Mouse (Mus musculus) hindbrain, embryonic 14.5 days (tissue): ENCODE results near the gene Mpv17. TPM values are rescaled to one million over a fixed set of nuclear protein-coding genes. Genes with fewer than 3 reads are reported as not detected.

Source experiments
- ATAC-seq: fragments of 200-750 bp; cut with Nextera tagmentation; 2 replicates; pipeline ENCODE4 v1.8.0; 2017; ENCODE audit warnings: moderate number of reproducible peaks, mild to moderate bottlenecking, moderate TSS enrichment, moderate library complexity; ENCODE audit not compliant: low FRiP score
- DNase-seq: peaks from one replicate; pipeline ENCODE4 v3.0.0-alpha.2; 2015; ENCODE audit warnings: low spot score
- H3K27ac ChIP-seq: fragments of 300-500 bp; sonication (generic); 2 replicates; pipeline ENCODE4 v1.5.1; 2014; ENCODE audit warnings: mild to moderate bottlenecking, moderate library complexity
- H3K27me3 ChIP-seq: fragments of 300-500 bp; sonication (generic); 2 replicates; pipeline ENCODE4 v1.6.1; 2014; ENCODE audit warnings: mild to moderate bottlenecking, low read length, mixed read lengths; ENCODE audit not compliant: control insufficient read depth, insufficient read depth
- H3K36me3 ChIP-seq: fragments of 300-500 bp; sonication (generic); replicated peaks from 2 replicates; pipeline ENCODE4 v1.6.1; 2014; ENCODE audit not compliant: control insufficient read depth, insufficient read depth
- H3K4me1 ChIP-seq: fragments of 300-500 bp; sonication (generic); replicated peaks from 2 replicates; pipeline ENCODE4 v1.6.1; 2014; ENCODE audit warnings: antibody characterized with exemption, low read length, mixed read lengths; ENCODE audit not compliant: control insufficient read depth, insufficient read depth
- H3K4me2 ChIP-seq: fragments of 300-500 bp; sonication (generic); replicated peaks from 2 replicates; pipeline ENCODE4 v1.6.1; 2014; ENCODE audit warnings: mild to moderate bottlenecking, moderate library complexity
- H3K4me3 ChIP-seq: fragments of 300-500 bp; sonication (generic); replicated peaks from 2 replicates; pipeline ENCODE4 v1.5.1; 2014; ENCODE audit warnings: mild to moderate bottlenecking, low read length
- H3K9ac ChIP-seq: fragments of 300-500 bp; sonication (generic); 2 replicates; pipeline ENCODE4 v1.6.1; 2014
- H3K9me3 ChIP-seq: fragments of 300-500 bp; sonication (generic); 2 replicates; pipeline ENCODE4 v1.6.1; 2016; ENCODE audit warnings: low read length; ENCODE audit not compliant: control insufficient read depth
- WGBS: fragments of 180-500 bp; shearing (Covaris S2); extraction: QIAGEN DNeasy Blood & Tissue Kit; methylation state at CpG from one replicate; pipeline ENCODE4 v1.1.7; 2014; 5-methylcytosine and 5-hydroxymethylcytosine counted together
- polyA plus RNA-seq: library from polyadenylated mRNA; unstranded; fragments of >200 nt; fragmentation: Nextera tagmentation; extraction: Ambion mirVana; gene quantifications from 2 replicates; pipeline ENCODE4 v1.2.1, GENCODE M21; 2014

Mpv17 gene
- polyA plus RNA-seq, 1 experiment from 2014 or later = 50.3 TPM

- ATAC-seq (no peak), DNase-seq (no peak)
- H3K27me3 ChIP-seq = no peaks in the 10 kb centered on the region
- H3K36me3 ChIP-seq = peaks cover 54% of the 10 kb centered on the region
- no peak overlapping the region for H3K9ac ChIP-seq
- 92% methylated on average over 9 of the region's 9 CpGs for WGBS
- no peak overlapping the region for H3K4me2 ChIP-seq
- no peak overlapping the region for H3K4me3 ChIP-seq
- no peaks in the 10 kb centered on the region for H3K9me3 ChIP-seq
- peaks cover 20% of the 10 kb centered on the region for H3K4me1 ChIP-seq
- H3K27ac ChIP-seq = no peak overlapping the region
These were observed 36.1 kb upstream of the Mpv17 start for GRCm38 (mm10) chr5:31190201-31190600.

GRCm38 (mm10) chr5:31188223-31188840 is 34.3 kb upstream of the Mpv17 start:
- peaks cover 45% of the 10 kb centered on the region for H3K36me3 ChIP-seq
- H3K27me3 ChIP-seq = no peaks in the 10 kb centered on the region
- ATAC-seq (no peak), DNase-seq (no peak)
- peaks cover 11% of the 10 kb centered on the region for H3K4me1 ChIP-seq
- 82% methylated on average over 4 of the region's 4 CpGs for WGBS
- no peak overlapping the region for H3K4me3 ChIP-seq
- H3K4me2 ChIP-seq = no peak overlapping the region
- no peak overlapping the region for H3K27ac ChIP-seq
- no peaks in the 10 kb centered on the region for H3K9me3 ChIP-seq
- no peak overlapping the region for H3K9ac ChIP-seq

GRCm38 (mm10) chr5:31183678-31184077 is 29.6 kb upstream of the Mpv17 start:
- Histone ChIP-seq H3K27me3 (no peaks in the 10 kb centered on the region), H3K9ac (no peak overlapping the region), H3K4me2 (no peak overlapping the region), H3K4me3 (no peak overlapping the region), H3K27ac (no peak overlapping the region), H3K9me3 (no peaks in the 10 kb centered on the region), H3K36me3 (peaks cover 20% of the 10 kb centered on the region), H3K4me1 (peaks cover 10% of the 10 kb centered on the region)
- no peak for ATAC-seq
- 62% methylated on average over 4 of the region's 4 CpGs for WGBS
- no peak for DNase-seq

DNA sequence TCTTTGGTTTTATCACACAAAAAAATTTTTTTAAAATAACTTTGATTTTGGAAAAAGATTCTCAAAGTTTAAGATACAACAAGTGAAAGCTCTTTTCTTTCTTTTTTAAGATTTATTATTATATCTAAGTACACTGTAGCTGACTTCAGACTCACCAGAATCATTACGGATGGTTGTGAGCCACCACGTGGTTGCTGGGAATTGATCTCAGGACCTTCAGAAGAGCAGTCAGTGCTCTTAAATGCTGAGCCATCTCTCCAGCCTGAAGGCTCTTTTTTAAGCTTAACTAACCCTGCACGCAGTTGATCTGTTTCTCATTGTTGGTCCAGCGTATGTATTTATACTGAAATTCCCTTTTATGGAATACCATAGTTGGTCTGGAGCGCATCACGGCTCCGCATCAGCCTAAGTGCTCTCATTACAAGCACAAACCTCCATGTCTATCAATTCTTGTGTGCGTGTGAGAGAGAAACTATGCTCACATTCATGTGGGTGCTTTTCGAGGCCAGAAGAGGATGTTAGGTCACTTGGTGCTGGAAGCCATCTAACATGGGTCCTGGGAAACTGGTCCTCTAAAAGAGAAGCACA is 27.2 kb upstream of the Mpv17 start:
- ATAC-seq (no peak), DNase-seq (no peak)
- H3K27ac ChIP-seq = peak overlapping the region; percentile 90; the same call in 1 of the 2 replicates
- 0 out of 2 replicates have a peak overlapping the region, but pooled peaks have one; percentile 78 for H3K4me3 ChIP-seq
- 0 out of 2 replicates have a peak, but pooled peaks cover 7% of the 10 kb centered on the region for H3K36me3 ChIP-seq
- no peak overlapping the region; the same call in 1 of the 2 replicates for H3K4me2 ChIP-seq
- H3K9me3 ChIP-seq = no peaks in the 10 kb centered on the region
- no peak overlapping the region for H3K9ac ChIP-seq
- 94% methylated on average over 9 of the region's 9 CpGs for WGBS
- H3K4me1 ChIP-seq = peaks cover 11% of the 10 kb centered on the region
- no peaks in the 10 kb centered on the region for H3K27me3 ChIP-seq

GRCm38 (mm10) chr5:31179766-31180630 is 25.9 kb upstream of the Mpv17 start, which contains the start of the genes Gm29609 and Gtf3c2:
TSS of gene Gm29609 (minus strand) at chr5:31179911.
TSS of gene Gtf3c2 (minus strand) at chr5:31180144.
- H3K9me3 ChIP-seq = no peaks in the 10 kb centered on the region
- DNase-seq (peak; percentile 99), ATAC-seq (peak; percentile 97)
- WGBS = under 1% methylated on average over 59 of the region's 59 CpGs
- H3K27me3 ChIP-seq = no peaks in the 10 kb centered on the region
- H3K4me1 ChIP-seq = peaks cover 11% of the 10 kb centered on the region
- peak within 1 kb of the TSS; percentile 90 for H3K27ac ChIP-seq
- H3K36me3 ChIP-seq = 0 out of 2 replicates have a peak, but pooled peaks cover 7% of the 10 kb centered on the region
- H3K4me3 ChIP-seq = peak within 1 kb of the TSS; percentile 78
- H3K9ac ChIP-seq = peak within 1 kb of the TSS; percentile 66
- H3K4me2 ChIP-seq = peak within 1 kb of the TSS; percentile 96

DNA sequence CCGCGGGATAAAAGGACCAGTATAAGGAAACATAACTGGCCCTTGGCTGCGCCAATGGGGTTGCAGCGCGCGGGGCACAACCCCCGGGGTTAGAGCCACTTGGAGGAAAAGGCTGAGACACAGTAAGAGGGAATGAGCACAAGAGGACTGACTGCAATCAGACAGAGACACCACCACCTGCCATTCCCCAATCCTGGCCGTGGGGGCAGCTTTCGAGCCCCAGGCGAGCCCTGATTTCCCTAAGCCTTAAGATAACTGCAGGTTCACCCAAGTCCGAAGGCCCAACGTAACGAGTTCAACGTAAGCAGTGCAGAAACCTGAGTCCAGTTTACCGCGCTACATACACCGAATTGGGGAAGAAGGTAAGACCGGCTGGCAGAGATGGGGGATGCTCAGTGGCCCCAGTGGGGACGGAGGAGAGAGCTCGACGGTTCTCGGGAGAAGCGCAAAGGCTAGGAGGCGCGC is 25.3 kb upstream of the Mpv17 start:
- H3K27ac ChIP-seq = peak overlapping the region; percentile 90
- 0% methylated on average over 25 of the region's 25 CpGs for WGBS
- peak; percentile 76 for ATAC-seq

GRCm38 (mm10) chr5:31168630-31169029 is 14.6 kb upstream of the Mpv17 start:
- ATAC-seq = no peak
- no peak overlapping the region for H3K9ac ChIP-seq
- H3K27me3 ChIP-seq = no peaks in the 10 kb centered on the region
- H3K4me1 ChIP-seq = no peaks in the 10 kb centered on the region
- no peak overlapping the region for H3K4me3 ChIP-seq
- WGBS = 92% methylated on average over 4 of the region's 4 CpGs
- H3K27ac ChIP-seq = no peak overlapping the region
- H3K9me3 ChIP-seq = no peaks in the 10 kb centered on the region
- DNase-seq = no peak
- H3K36me3 ChIP-seq = peaks cover 98% of the 10 kb centered on the region
- H3K4me2 ChIP-seq = no peak overlapping the region

More for the DNA sequence above, 25.3 kb upstream of the Mpv17 start:
- H3K9ac ChIP-seq = peak overlapping the region; percentile 66
- no peaks in the 10 kb centered on the region for H3K27me3 ChIP-seq
- H3K4me2 ChIP-seq = peak overlapping the region; percentile 96
- no peaks in the 10 kb centered on the region for H3K9me3 ChIP-seq
- peak overlapping the region; percentile 78 for H3K4me3 ChIP-seq
- H3K4me1 ChIP-seq = peaks cover 11% of the 10 kb centered on the region
- H3K36me3 ChIP-seq = peaks cover 13% of the 10 kb centered on the region
- DNase-seq = no peak

- DNase-seq = no peak
- 89% methylated on average over 1 of the region's 1 CpGs for whole genome bisulfite sequencing
- Histone ChIP-seq H3K9ac (no peak overlapping the region), H3K4me3 (no peak overlapping the region), H3K36me3 (peaks cover 100% of the 10 kb centered on the region), H3K27ac (no peak overlapping the region), H3K4me1 (no peaks in the 10 kb centered on the region), H3K4me2 (no peak overlapping the region), H3K9me3 (no peaks in the 10 kb centered on the region), H3K27me3 (no peaks in the 10 kb centered on the region)
- ATAC-seq = no peak
These were observed 10.8 kb upstream of the Mpv17 start for GRCm38 (mm10) chr5:31164878-31165277.

DNA sequence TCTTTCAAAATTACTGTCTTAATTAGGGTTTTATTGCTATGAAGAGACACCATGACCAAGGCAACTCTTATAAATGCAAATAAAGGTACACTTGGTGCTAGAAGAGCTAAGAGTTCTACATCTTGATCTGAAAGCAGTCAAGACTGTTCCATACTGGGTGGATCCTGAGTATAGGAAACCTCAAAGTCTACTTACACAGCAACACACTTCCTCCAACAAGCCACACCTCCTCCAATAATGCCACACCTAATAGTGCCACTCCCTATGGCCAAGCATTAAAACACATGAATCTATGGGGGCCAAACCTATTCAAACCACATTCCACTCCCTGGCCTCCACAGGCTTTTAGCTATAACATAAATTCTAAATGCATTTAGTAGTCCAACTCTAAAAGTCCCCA is 8.4 kb upstream of the Mpv17 start:
- H3K4me1 ChIP-seq = no peaks in the 10 kb centered on the region
- no peak overlapping the region for H3K4me3 ChIP-seq
- no peaks in the 10 kb centered on the region for H3K27me3 ChIP-seq
- no peak overlapping the region for H3K4me2 ChIP-seq
- no peak overlapping the region for H3K9ac ChIP-seq
- ATAC-seq = no peak
- H3K27ac ChIP-seq = no peak overlapping the region
- no peak for DNase-seq
- no peaks in the 10 kb centered on the region for H3K9me3 ChIP-seq
- peaks cover 100% of the 10 kb centered on the region for H3K36me3 ChIP-seq
